Mouse (Mus musculus) kidney, adult 2 months (tissue): ENCODE measurements around the gene Bpifb4.

Source experiments
- CTCF ChIP-seq: fragments of 200-500 bp; conservative IDR thresholded peaks from 2 replicates; pipeline ENCODE4 v1.5.1; 2011; ENCODE audit warnings: low read depth, mild to moderate bottlenecking, control low read depth, low read length, moderate library complexity, mixed read lengths; ENCODE audit not compliant: insufficient read depth, insufficient read length
- POLR2A ChIP-seq: fragments of 200-500 bp; IDR thresholded peaks from one replicate; pipeline ENCODE4 v1.6.1; 2011; ENCODE audit warnings: low read depth, low read length, control low read depth

- TF ChIP-seq POLR2A (no peak), CTCF (no peak)
These were observed 16.8 kb upstream of the Bpifb4 start for GRCm38 (mm10) chr2:153921246-153921645.
